Mouse (Mus musculus): ENCODE results near the gene Prkar1a. TPM values are rescaled to one million over a fixed set of nuclear protein-coding genes. Genes with fewer than 3 reads are reported as not detected.
"Not testable (repeated sequence)": the region's sequence is repeated elsewhere in the genome, so short reads cannot be mapped to it uniquely, and the experiment has no call there.

The Prkar1a gene
- polyA plus RNA-seq, 1 experiment from 2014 or later: 395 TPM

DNA sequence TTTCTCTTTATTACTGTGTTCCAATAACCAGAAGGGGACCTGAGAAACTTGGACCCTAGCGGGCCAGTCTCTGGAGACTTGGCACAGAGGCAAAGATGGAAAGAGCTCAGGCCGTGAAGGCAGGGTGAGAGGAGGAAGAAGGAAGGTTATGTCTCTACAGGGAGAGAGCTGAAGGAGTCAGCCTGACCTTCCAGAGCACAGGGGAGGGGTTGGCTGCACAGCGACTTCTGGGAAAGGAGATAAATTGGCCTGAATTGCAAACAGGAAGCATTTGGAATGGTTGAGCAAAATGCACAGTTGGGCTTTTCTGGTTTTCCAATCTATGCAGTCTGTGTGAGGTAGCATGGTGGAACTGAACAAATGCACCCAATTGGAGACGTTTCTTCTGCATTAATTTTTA is 32.4 kb upstream of the Prkar1a start:
- WGBS: 52% methylated on average over 4 of the region's 4 CpGs
- H3K4me2 ChIP-seq (replicated peaks; ENCODE audit: low read depth, low read length): no peak overlapping the region
- no peak overlapping the region for H3K9ac ChIP-seq (replicated peaks; ENCODE audit: low read length)
- H3K4me3 ChIP-seq (ENCODE audit: low read length): no peak overlapping the region
- no peaks in the 10 kb centered on the region for H3K9me3 ChIP-seq (ENCODE audit: low read length)
- no peak for ATAC-seq (ENCODE audit: low FRiP score, low TSS enrichment)
- H3K4me1 ChIP-seq (ENCODE audit: insufficient read depth, low read length): peaks cover 8% of the 10 kb centered on the region; the same call in 1 of the 2 replicates
- peaks cover 5% of the 10 kb centered on the region; the same call in 1 of the 2 replicates for H3K27me3 ChIP-seq (ENCODE audit: insufficient read depth, low read length)
- H3K27ac ChIP-seq (ENCODE audit: low read length): no peak overlapping the region
- H3K36me3 ChIP-seq (ENCODE audit: insufficient read depth, low read length): no peaks in the 10 kb centered on the region

DNA sequence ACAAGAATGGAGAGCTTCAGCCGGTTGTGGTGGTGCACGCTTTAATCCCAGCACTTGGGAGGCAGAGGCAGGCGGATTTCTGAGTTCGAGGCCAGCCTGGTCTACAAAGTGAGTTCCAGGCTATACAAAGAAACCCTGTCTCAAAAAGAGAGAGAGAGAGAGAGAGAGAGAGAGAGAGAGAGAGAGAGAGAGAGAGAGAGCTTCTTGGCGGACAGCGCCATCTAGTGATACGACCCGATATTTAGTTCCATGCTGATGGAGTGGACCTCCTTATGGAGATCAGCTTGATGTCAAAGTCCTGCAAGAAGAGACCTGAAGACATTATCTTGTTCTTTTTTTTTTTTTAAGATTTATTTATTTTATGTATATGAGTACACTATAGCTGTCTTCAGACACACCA is 30.1 kb upstream of the Prkar1a start:
- H3K4me2 ChIP-seq (replicated peaks; ENCODE audit: low read depth, low read length); H3K36me3 ChIP-seq (ENCODE audit: insufficient read depth, low read length); H3K9me3 ChIP-seq (ENCODE audit: low read length); H3K4me3 ChIP-seq (ENCODE audit: low read length); H3K27me3 ChIP-seq (ENCODE audit: insufficient read depth, low read length); H3K27ac ChIP-seq (ENCODE audit: low read length); H3K9ac ChIP-seq (replicated peaks; ENCODE audit: low read length); ATAC-seq (ENCODE audit: low FRiP score, low TSS enrichment): not testable (repeated sequence)
- 38% methylated on average over 8 of the region's 8 CpGs for WGBS
- peaks cover 15% of the 10 kb centered on the region for H3K4me1 ChIP-seq (ENCODE audit: insufficient read depth, low read length)

DNA sequence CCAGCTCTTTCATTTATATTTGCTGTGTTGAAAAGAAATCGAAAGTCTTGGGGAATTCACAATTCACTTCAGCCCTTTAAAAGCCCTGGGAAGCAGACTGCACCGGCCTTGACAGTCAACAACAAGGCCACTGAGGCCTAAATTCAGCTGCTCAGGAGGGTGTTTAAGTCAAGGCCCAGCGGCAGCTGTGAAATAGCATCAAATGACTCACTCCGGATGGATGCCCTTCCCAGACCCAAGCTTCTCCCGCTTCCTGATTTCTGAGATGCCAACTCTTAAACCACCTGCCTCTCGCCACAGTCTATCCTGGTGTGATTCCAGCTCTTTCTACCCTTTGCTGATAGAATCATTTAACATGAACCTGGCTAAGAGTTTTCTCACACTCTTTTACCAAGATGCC is 28.8 kb upstream of the Prkar1a start:
- Histone ChIP-seq H3K9ac (replicated peaks; ENCODE audit: low read length) (no peak overlapping the region), H3K4me2 (replicated peaks; ENCODE audit: low read depth, low read length) (no peak overlapping the region), H3K4me1 (ENCODE audit: insufficient read depth, low read length) (peaks cover 15% of the 10 kb centered on the region), H3K27ac (ENCODE audit: low read length) (no peak overlapping the region), H3K9me3 (ENCODE audit: low read length) (no peaks in the 10 kb centered on the region), H3K27me3 (ENCODE audit: insufficient read depth, low read length) (no peaks in the 10 kb centered on the region), H3K4me3 (ENCODE audit: low read length) (no peak overlapping the region), H3K36me3 (ENCODE audit: insufficient read depth, low read length) (no peaks in the 10 kb centered on the region)
- WGBS: 64% methylated on average over 6 of the region's 6 CpGs
- ATAC-seq (ENCODE audit: low FRiP score, low TSS enrichment): no peak

DNA sequence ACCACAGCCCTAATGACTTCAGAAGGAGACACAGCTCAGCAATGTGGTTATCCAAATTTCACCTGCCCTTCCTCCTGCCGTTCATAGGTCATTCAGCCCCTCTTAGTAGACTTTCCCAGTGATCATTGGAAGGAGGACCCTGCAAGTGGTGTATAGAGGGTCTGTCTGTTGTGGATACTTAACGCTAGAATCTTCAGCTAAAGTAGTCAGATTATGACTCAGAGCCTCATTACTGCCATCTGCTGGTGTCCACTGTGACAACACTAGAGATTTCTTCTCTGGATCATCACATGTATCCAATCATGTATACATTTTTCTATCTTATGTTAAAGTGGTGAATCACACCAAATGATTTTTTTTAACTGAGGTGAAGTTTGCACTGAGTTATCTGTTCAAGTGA is 28.0 kb upstream of the Prkar1a start:
- no peaks in the 10 kb centered on the region for H3K9me3 ChIP-seq (ENCODE audit: low read length)
- H3K27me3 ChIP-seq (ENCODE audit: insufficient read depth, low read length): no peaks in the 10 kb centered on the region
- no peak overlapping the region for H3K9ac ChIP-seq (replicated peaks; ENCODE audit: low read length)
- H3K36me3 ChIP-seq (ENCODE audit: insufficient read depth, low read length): no peaks in the 10 kb centered on the region
- H3K27ac ChIP-seq (ENCODE audit: low read length): no peak overlapping the region
- no peak overlapping the region for H3K4me2 ChIP-seq (replicated peaks; ENCODE audit: low read depth, low read length)
- peaks cover 15% of the 10 kb centered on the region for H3K4me1 ChIP-seq (ENCODE audit: insufficient read depth, low read length)
- peak; percentile 40; the same call in 1 of the 2 replicates for ATAC-seq (ENCODE audit: low FRiP score, low TSS enrichment)
- H3K4me3 ChIP-seq (ENCODE audit: low read length): no peak overlapping the region
- 11% methylated on average over 2 of the region's 2 CpGs for WGBS

DNA sequence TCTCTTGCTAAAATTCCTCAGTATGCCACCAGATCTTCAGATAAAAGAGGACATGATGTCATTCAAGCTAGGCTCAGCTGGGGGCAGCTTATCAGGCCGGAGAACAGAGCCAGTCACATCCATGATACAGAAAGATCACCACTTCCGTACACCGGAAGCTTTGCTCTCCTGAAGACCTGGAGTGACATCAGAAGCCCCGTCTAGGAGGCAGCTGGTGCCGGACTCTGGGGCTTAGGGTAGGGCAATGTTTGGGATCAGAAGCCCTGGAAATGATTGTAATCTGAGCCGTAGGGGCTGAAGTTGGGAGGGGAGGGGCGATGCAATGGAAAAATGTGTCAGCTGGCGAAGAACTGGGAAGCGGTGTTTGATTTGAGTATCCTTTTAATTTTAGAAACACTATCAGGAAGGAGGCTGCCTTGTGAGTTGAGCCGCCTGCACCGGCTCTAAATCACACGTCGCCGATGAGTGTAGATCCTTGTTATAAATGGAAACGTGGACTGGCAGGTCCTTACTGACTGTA is 26.6 kb upstream of the Prkar1a start:
- H3K4me3 ChIP-seq (ENCODE audit: low read length): peak overlapping the region; percentile 25
- peaks cover 15% of the 10 kb centered on the region for H3K4me1 ChIP-seq (ENCODE audit: insufficient read depth, low read length)
- 0 out of 2 replicates have a peak overlapping the region, but pooled peaks have one; percentile 9 for H3K27ac ChIP-seq (ENCODE audit: low read length)
- peak; percentile 61; the same call in 1 of the 2 replicates for ATAC-seq (ENCODE audit: low FRiP score, low TSS enrichment)
- no peaks in the 10 kb centered on the region for H3K27me3 ChIP-seq (ENCODE audit: insufficient read depth, low read length)
- H3K9ac ChIP-seq (replicated peaks; ENCODE audit: low read length): peak overlapping the region; percentile 37
- WGBS: 4% methylated on average over 15 of the region's 15 CpGs
- no peaks in the 10 kb centered on the region for H3K9me3 ChIP-seq (ENCODE audit: low read length)
- H3K36me3 ChIP-seq (ENCODE audit: insufficient read depth, low read length): no peaks in the 10 kb centered on the region
- H3K4me2 ChIP-seq (replicated peaks; ENCODE audit: low read depth, low read length): peak overlapping the region; percentile 53

DNA sequence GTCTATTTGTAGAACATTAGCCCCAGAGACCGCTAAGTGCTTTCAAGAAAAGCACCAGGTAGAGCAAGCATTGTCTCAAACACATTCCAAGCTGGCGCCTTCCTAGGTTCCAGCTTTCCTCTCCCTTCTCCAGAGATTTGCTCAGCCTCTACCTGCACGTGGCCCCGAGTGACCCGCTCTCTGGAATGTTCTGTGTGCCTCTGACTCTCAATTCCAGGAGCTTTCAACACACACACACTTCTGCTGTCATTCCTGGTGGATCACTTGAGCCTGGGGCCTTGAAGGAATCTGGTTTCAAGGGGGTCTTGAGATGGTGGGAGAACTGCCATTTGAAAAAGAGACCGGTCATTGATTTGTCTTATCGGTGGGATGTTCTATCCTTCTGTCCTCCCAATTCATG is 26.0 kb upstream of the Prkar1a start:
- no peak overlapping the region for H3K4me3 ChIP-seq (ENCODE audit: low read length)

DNA sequence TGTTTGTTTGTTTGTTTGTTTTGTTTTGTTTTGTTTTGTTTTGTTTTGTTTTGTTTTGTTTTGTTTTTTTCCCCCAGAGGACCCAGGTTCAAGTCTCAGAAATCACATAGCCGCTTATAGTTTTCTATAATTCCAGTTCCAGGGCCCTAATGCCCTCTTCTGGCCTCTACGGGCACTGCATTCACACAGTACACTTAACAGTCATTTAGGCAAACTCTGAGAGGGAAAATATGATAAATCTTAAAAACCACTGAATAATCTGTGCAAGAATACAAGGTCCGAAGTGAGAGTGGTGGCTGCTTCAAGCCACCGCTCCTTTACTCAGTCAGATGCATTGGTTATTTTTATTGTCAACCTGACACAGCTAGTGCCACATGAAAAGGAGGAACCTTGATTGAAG is 21.6 kb upstream of the Prkar1a start:
- H3K4me1 ChIP-seq (ENCODE audit: insufficient read depth, low read length): peaks cover 11% of the 10 kb centered on the region
- H3K4me3 ChIP-seq (ENCODE audit: low read length): no peak overlapping the region
- H3K4me2 ChIP-seq (replicated peaks; ENCODE audit: low read depth, low read length): no peak overlapping the region
- no peaks in the 10 kb centered on the region for H3K36me3 ChIP-seq (ENCODE audit: insufficient read depth, low read length)
- H3K27ac ChIP-seq (ENCODE audit: low read length): no peak overlapping the region
- H3K27me3 ChIP-seq (ENCODE audit: insufficient read depth, low read length): no peaks in the 10 kb centered on the region
- H3K9ac ChIP-seq (replicated peaks; ENCODE audit: low read length): no peak overlapping the region
- 89% methylated on average over 4 of the region's 4 CpGs for WGBS
- no peak for ATAC-seq (ENCODE audit: low FRiP score, low TSS enrichment)
- H3K9me3 ChIP-seq (ENCODE audit: low read length): no peaks in the 10 kb centered on the region

More for the DNA sequence above, 26.0 kb upstream of the Prkar1a start:
- no peak overlapping the region for H3K27ac ChIP-seq (ENCODE audit: low read length)
- no peaks in the 10 kb centered on the region for H3K36me3 ChIP-seq (ENCODE audit: insufficient read depth, low read length)
- no peaks in the 10 kb centered on the region for H3K9me3 ChIP-seq (ENCODE audit: low read length)
- WGBS: 77% methylated on average over 7 of the region's 7 CpGs
- H3K4me1 ChIP-seq (ENCODE audit: insufficient read depth, low read length): peaks cover 15% of the 10 kb centered on the region
- ATAC-seq (ENCODE audit: low FRiP score, low TSS enrichment): no peak
- H3K4me2 ChIP-seq (replicated peaks; ENCODE audit: low read depth, low read length): no peak overlapping the region
- no peak overlapping the region for H3K9ac ChIP-seq (replicated peaks; ENCODE audit: low read length)
- H3K27me3 ChIP-seq (ENCODE audit: insufficient read depth, low read length): no peaks in the 10 kb centered on the region

DNA sequence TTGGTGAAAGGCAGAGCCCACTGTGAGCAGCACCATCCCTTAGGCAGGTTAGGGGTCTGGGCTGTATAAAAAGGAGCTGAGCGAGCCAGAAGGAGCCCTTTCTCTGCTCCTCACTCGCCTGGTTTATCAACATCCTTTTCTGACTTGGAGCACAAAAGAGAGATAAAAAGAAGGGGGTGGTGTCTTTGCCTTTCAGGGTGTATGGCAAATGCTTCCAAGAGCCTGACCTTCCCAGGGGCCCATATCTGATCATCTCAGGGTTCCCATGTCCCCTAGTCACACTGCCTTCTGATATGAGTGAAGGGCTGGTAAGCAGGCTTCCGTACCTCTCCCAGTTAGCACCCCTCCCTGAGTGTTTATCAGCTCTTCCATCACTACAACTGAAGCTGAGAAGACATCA is 21.1 kb upstream of the Prkar1a start:
- no peak overlapping the region for H3K4me2 ChIP-seq (replicated peaks; ENCODE audit: low read depth, low read length)
- no peaks in the 10 kb centered on the region for H3K36me3 ChIP-seq (ENCODE audit: insufficient read depth, low read length)
- H3K27ac ChIP-seq (ENCODE audit: low read length): no peak overlapping the region
- H3K4me3 ChIP-seq (ENCODE audit: low read length): no peak overlapping the region
- peaks cover 7% of the 10 kb centered on the region for H3K4me1 ChIP-seq (ENCODE audit: insufficient read depth, low read length)
- ATAC-seq (ENCODE audit: low FRiP score, low TSS enrichment): no peak
- WGBS: 97% methylated on average over 3 of the region's 3 CpGs
- no peaks in the 10 kb centered on the region for H3K9me3 ChIP-seq (ENCODE audit: low read length)
- H3K27me3 ChIP-seq (ENCODE audit: insufficient read depth, low read length): no peaks in the 10 kb centered on the region
- no peak overlapping the region for H3K9ac ChIP-seq (replicated peaks; ENCODE audit: low read length)

DNA sequence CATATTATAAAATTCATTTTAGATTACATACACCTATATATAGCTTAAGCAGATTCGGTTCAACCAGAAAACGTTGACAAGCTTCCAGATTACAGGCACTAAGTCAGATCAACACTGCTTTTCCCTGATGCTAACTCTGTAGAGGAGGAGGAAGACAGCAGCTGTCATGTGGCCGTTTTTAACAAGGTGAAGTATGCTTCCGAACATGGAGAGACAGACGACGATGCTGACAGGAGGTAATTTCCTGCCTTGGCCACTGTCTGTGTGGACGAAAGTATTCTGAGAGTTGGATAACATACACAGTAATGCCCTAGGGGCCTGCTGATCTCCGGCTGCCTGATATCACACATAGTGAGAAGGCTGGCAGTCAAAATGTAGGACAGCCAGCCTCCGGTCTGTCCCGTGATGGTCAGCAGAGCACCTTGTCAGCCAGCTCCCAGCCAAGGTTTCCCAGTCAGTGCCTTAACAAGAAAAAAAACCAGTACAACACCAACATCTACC is 20.1 kb upstream of the Prkar1a start:
- Histone ChIP-seq H3K36me3 (ENCODE audit: insufficient read depth, low read length) (no peaks in the 10 kb centered on the region), H3K4me3 (ENCODE audit: low read length) (no peak overlapping the region), H3K9me3 (ENCODE audit: low read length) (no peaks in the 10 kb centered on the region), H3K27me3 (ENCODE audit: insufficient read depth, low read length) (no peaks in the 10 kb centered on the region), H3K9ac (replicated peaks; ENCODE audit: low read length) (no peak overlapping the region; the same call in 1 of the 2 replicates), H3K4me2 (replicated peaks; ENCODE audit: low read depth, low read length) (no peak overlapping the region), H3K4me1 (ENCODE audit: insufficient read depth, low read length) (peaks cover 4% of the 10 kb centered on the region), H3K27ac (ENCODE audit: low read length) (no peak overlapping the region)
- ATAC-seq (ENCODE audit: low FRiP score, low TSS enrichment): no peak
- 42% methylated on average over 10 of the region's 10 CpGs for WGBS

DNA sequence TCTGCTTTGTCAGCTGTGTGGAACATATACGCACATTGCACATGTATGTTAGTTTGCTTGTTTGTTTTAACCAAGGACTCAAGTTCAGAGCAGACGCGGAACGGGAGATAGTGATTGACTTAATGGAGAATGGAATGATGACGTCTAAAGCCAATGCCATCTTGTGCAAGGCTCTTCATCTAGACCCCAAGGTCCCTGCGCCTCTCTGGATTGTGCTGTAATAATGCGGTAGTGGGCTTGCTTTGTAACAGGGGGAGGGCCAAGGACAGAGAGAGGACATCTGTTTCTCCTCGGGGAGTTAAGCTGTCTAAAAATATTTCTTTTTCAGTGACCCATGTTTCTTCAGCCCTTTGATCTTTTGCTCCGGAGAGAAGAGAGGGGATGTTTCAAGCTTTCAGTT is 14.3 kb upstream of the Prkar1a start:
- no peak for ATAC-seq (ENCODE audit: low FRiP score, low TSS enrichment)
- Histone ChIP-seq H3K4me2 (replicated peaks; ENCODE audit: low read depth, low read length) (no peak overlapping the region), H3K27ac (ENCODE audit: low read length) (no peak overlapping the region), H3K27me3 (ENCODE audit: insufficient read depth, low read length) (no peaks in the 10 kb centered on the region), H3K4me1 (ENCODE audit: insufficient read depth, low read length) (peaks cover 8% of the 10 kb centered on the region; the same call in 1 of the 2 replicates), H3K36me3 (ENCODE audit: insufficient read depth, low read length) (no peaks in the 10 kb centered on the region), H3K4me3 (ENCODE audit: low read length) (no peak overlapping the region), H3K9ac (replicated peaks; ENCODE audit: low read length) (no peak overlapping the region), H3K9me3 (ENCODE audit: low read length) (no peaks in the 10 kb centered on the region)
- 46% methylated on average over 9 of the region's 9 CpGs for WGBS

Data from kidney, embryonic 16.5 days (tissue).